Mouse (Mus musculus) small intestine, adult 2 months (tissue): ENCODE data around the gene Amotl2. TPM values are rescaled to one million over a fixed set of nuclear protein-coding genes. Genes with fewer than 3 reads are reported as not detected.
A peak's percentile ranks its signal among the peaks of the same experiment; 100 is the strongest.
"Not testable (repeated sequence)": the region's sequence is repeated elsewhere in the genome, so short reads cannot be mapped to it uniquely, and the experiment has no call there.

Experiments used
- H3K27ac ChIP-seq: fragments of 200-500 bp; 2 replicates; pipeline ENCODE4 v1.5.1; 2012; ENCODE audit warnings: low read depth, low read length, control low read depth, inconsistent platforms; ENCODE audit not compliant: insufficient read depth
- H3K27me3 ChIP-seq: fragments of 200-500 bp; 2 replicates; pipeline ENCODE4 v1.6.1; 2012; ENCODE audit warnings: mild to moderate bottlenecking, moderate library complexity, low read length, inconsistent platforms; ENCODE audit not compliant: control insufficient read depth, insufficient read depth
- H3K36me3 ChIP-seq: fragments of 200-500 bp; 2 replicates; pipeline ENCODE4 v1.6.1; 2012; ENCODE audit warnings: mild to moderate bottlenecking, low read length, control low read depth, inconsistent platforms; ENCODE audit not compliant: control insufficient read depth, insufficient read depth
- H3K4me1 ChIP-seq: fragments of 200-500 bp; 2 replicates; pipeline ENCODE4 v1.6.1; 2012; ENCODE audit warnings: low read length, inconsistent platforms, mixed read lengths; ENCODE audit not compliant: control insufficient read depth, insufficient read depth, insufficient read length
- H3K4me3 ChIP-seq: fragments of 200-500 bp; 2 replicates; pipeline ENCODE4 v1.5.1; 2012; ENCODE audit warnings: low read depth, mild to moderate bottlenecking, control low read depth, inconsistent platforms, low read length, moderate library complexity
- CTCF ChIP-seq: fragments of 200-500 bp; IDR thresholded peaks from 2 replicates; pipeline ENCODE4 v1.5.1; 2012; ENCODE audit warnings: low read depth, mild to moderate bottlenecking, control low read depth, inconsistent platforms, low read length, moderate library complexity, mixed read lengths; ENCODE audit not compliant: insufficient replicate concordance, insufficient read length; ENCODE audit errors: extremely low read depth
- POLR2A ChIP-seq: fragments of 200-500 bp; IDR thresholded peaks from 2 replicates; pipeline ENCODE4 v1.6.1; 2012; ENCODE audit warnings: low read depth, mild to moderate bottlenecking, control low read depth, inconsistent platforms, low read length, moderate library complexity
- WGBS: fragments of 180-500 bp; shearing (Covaris S2); methylation state at CpG from one replicate; pipeline ENCODE4 v1.1.7; 2018; 5-methylcytosine and 5-hydroxymethylcytosine counted together
- polyA plus RNA-seq: library from polyadenylated mRNA; depleted of rRNA; stranded (reverse); fragments of >200 nt; gene quantifications from 2 replicates; pipeline ENCODE4 v1.2.3, GENCODE M21; 2012

The Amotl2 gene
- polyA plus RNA-seq, 1 experiment = 12.3 TPM

DNA sequence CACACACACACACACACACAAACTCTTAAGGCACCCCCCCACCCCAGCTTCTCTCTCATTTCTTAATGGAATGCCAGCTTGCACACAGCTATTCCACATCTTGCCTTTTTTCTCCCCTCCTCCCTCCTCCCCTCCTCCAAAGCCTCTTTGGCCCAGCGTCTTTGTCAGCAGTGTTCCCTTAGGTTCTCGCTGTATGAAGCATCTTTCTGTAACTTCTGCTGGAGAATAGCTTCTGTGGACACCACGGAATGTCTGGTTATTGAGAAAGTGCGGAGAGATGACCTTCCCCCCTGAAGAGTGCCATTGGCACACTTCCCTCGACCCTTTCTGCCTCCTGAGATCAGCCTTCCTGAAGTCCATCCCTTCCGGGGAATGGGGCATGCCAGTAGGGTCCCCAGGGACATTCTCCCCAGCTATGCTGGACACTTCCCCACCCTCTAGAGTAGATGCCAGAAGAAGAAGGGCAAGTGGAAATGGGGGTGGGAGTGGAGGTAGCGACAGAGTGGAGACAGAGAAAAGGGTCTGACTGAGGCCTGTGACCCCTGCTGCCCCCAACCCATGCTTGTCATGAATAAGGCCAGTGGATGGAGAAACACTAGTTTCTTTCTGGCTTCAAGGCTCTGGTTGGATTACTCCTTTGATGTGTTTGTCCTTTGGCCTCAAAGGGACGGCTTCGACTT lies 39.3 kb downstream of the Amotl2 start:
- no peaks in the 10 kb centered on the region for H3K27me3 ChIP-seq
- no peaks in the 10 kb centered on the region for H3K36me3 ChIP-seq
- no peak overlapping the region for H3K4me3 ChIP-seq
- TF ChIP-seq CTCF (no peak), POLR2A (no peak)
- H3K4me1 ChIP-seq = peaks cover 3% of the 10 kb centered on the region
- WGBS = 66% methylated on average over 9 of the region's 9 CpGs
- no peak overlapping the region for H3K27ac ChIP-seq

DNA sequence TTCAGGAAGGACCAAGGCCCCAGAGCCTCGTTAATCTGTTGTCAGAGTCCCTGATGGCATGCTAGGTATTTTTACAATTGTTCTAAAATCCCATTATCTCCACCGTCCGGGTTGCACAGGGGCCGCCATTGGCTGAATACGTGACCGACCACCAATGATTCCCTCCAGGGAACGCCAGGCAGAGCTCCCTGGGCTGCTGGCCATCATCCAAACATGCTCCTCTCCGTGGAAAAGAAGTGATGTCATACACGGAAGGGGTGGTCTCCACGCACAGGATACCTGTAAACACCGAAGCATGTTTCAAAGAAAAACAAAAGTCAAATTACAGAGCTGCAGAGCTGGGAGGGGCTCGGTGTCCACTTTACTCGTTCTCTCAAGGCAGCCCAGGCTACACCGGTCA lies 39.9 kb downstream of the Amotl2 start:
- Histone ChIP-seq H3K27ac (no peak overlapping the region), H3K4me1 (peaks cover 3% of the 10 kb centered on the region), H3K27me3 (no peaks in the 10 kb centered on the region), H3K36me3 (no peaks in the 10 kb centered on the region), H3K4me3 (no peak overlapping the region)
- TF ChIP-seq POLR2A = no peak
- TF ChIP-seq CTCF = no peak
- 56% methylated on average over 14 of the region's 14 CpGs for WGBS

DNA sequence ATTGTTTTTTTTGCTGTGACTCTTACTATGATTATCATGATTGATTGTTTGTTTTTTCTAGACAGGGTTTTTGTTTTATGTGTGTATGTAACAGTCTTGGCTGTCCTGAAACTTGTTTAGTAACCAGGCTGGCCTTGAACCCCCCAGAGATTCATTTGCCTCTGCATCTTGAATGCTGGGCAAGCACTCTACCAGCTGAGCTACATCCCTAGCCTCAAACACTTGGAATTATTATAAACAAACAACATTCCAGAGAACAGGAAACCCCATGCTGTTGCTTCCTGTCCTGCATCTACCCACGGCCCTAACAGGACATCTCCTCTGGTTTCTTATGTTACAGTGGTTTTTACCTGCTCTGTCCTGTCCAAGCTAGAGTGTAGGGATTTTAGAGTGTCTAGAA lies 42.4 kb downstream of the Amotl2 start:
- TF ChIP-seq POLR2A (no peak), CTCF (no peak)
- Histone ChIP-seq H3K4me3 (no peak overlapping the region), H3K27ac (0 out of 2 replicates have a peak overlapping the region, but pooled peaks have one; percentile 22), H3K36me3 (no peaks in the 10 kb centered on the region), H3K27me3 (no peaks in the 10 kb centered on the region), H3K4me1 (peaks cover 7% of the 10 kb centered on the region)
- WGBS = 51% methylated on average over 1 of the region's 1 CpGs

DNA sequence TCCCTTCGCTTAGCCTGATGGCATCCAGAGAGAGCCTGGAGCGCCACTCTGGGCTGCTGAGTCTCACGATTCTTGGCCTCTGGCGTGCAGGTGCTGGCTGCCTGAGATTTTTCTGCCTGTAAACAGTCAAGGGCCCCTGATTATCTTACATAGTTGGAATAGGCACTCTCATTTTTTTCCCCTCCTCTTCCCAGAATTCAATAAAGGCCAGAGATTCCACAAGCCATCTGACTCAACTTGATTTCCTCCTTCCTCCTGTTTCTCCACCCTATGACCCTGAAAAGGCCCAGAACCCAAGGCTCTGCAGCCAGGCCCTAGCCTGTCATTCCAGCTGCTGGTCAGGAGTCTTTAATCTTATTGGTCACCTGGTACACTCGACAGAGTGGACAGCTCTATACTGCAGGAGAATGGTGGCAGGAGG lies 43.1 kb downstream of the Amotl2 start:
- Histone ChIP-seq H3K36me3 (no peaks in the 10 kb centered on the region), H3K27ac (no peak overlapping the region), H3K27me3 (no peaks in the 10 kb centered on the region), H3K4me3 (no peak overlapping the region), H3K4me1 (peaks cover 7% of the 10 kb centered on the region)
- 52% methylated on average over 5 of the region's 5 CpGs for WGBS
- TF ChIP-seq POLR2A = no peak
- no peak for TF ChIP-seq CTCF

DNA sequence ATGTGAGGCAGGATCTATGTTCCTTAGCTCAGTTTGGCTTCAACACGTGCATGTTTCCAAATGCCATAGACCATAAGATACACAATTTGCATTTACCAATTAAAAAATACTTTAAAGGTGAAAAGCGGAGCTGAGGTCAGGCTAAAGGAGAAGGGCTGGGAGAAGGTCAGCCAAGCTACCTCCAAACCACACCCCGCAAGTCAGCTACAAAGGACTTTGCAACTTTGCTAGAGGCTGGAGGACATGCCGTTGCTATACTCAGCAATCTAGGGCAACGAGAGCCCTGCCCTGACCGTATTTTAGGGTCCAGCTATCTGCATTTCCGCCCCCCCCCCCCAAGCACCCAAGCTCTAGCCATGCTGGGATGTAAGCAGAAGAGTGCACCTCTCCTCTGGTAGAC lies 45.1 kb downstream of the Amotl2 start:
- Histone ChIP-seq H3K4me1 (peaks cover 4% of the 10 kb centered on the region), H3K36me3 (no peaks in the 10 kb centered on the region), H3K4me3 (no peak overlapping the region), H3K27me3 (no peaks in the 10 kb centered on the region), H3K27ac (no peak overlapping the region)
- TF ChIP-seq CTCF = no peak
- TF ChIP-seq POLR2A = no peak
- WGBS = 75% methylated on average over 7 of the region's 7 CpGs

DNA sequence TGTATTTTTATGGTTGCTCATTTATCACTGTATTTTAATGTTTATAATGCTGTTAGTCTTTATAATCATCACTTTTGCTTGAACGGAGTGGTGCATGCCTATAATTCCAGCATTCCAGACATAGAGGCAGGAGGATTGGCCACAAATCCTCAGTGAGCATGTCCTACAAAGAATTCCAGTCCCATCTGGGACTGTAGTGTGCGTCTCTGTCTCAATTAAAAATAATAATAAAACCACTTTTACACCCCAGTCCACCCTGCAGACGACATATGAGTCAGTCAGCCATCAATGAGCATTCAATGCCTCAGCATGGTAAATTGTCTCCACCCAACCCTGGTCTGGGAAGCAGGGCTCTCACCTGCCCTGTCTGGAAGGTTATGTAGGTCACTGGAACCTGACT lies 46.4 kb downstream of the Amotl2 start:
- H3K36me3 ChIP-seq = no peaks in the 10 kb centered on the region
- no peak overlapping the region for H3K4me3 ChIP-seq
- H3K27ac ChIP-seq = no peak overlapping the region
- WGBS = 53% methylated on average over 3 of the region's 3 CpGs
- H3K27me3 ChIP-seq = no peaks in the 10 kb centered on the region
- TF ChIP-seq CTCF (no peak), POLR2A (no peak)
- peaks cover 4% of the 10 kb centered on the region for H3K4me1 ChIP-seq

DNA sequence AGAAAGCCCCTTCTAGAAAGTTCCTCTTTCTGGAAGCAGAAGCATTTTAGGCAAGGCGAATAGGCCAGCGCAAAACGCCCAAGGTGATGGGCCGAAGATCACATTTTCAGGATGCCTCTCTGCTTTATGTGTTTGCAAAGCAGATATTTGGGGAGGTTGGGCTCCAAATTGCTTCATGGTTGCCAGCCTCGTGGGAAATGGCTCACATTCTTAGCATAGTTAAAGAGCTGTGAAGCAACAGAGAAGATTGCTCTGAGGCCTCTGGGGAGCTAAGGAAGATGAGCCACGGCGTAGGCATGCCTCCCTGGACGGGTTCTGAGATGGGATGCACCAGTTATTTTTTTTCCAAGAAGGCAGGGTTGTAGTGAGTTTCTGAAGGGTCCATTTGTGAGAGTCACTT lies 47.0 kb downstream of the Amotl2 start:
- no peaks in the 10 kb centered on the region for H3K36me3 ChIP-seq
- TF ChIP-seq CTCF (no peak), POLR2A (no peak)

DNA sequence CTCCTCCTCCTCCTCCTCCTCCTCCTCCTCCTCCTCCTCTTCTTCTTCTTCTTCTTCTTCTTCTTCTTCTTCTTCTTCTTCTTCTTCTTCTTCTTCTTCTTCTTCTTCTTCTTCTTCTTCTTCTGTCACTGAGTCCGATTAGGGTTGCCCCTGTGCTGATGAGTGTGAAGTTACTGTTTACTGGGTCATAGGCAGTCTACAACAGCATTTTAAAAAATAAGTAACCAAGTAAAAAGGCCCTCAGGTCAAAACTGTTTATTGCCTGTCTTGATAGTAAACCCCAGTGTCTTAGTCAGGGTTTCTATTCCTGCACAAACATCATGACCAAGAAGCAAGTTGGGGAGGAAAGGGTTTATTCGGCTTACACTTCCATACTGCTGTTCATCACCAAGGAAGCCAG lies 48.1 kb downstream of the Amotl2 start:
- WGBS = 94% methylated on average over 2 of the region's 2 CpGs
- not testable (repeated sequence) for H3K4me1 ChIP-seq, H3K36me3 ChIP-seq, H3K4me3 ChIP-seq, H3K27ac ChIP-seq, H3K27me3 ChIP-seq

More for the DNA sequence above, 47.0 kb downstream of the Amotl2 start:
- no peak overlapping the region for H3K4me3 ChIP-seq
- H3K4me1 ChIP-seq = peaks cover 4% of the 10 kb centered on the region
- 63% methylated on average over 8 of the region's 8 CpGs for WGBS
- no peak overlapping the region for H3K27ac ChIP-seq
- no peaks in the 10 kb centered on the region for H3K27me3 ChIP-seq
